Mouse (Mus musculus): ENCODE results near the gene Med12l.

- no peak for TF ChIP-seq POLR2A (IDR thresholded peaks at IDR 0.05; ENCODE audit: borderline replicate concordance, insufficient read depth, low read length)
- TF ChIP-seq CTCF (IDR thresholded peaks at IDR 0.05; ENCODE audit: borderline replicate concordance, insufficient read depth, low read depth, low read length): no peak
Observed at GRCm38 (mm10) chr3:59024531-59025192, 19.0 kb downstream of the Med12l start.

Measured in cerebellum, adult 2 months (tissue).